Mouse (Mus musculus) subcutaneous adipose tissue, adult 2 months (tissue): ENCODE results near the gene Rab30. TPM values are rescaled to one million over a fixed set of nuclear protein-coding genes. Genes with fewer than 3 reads are reported as not detected.

Experiments
- polyA plus RNA-seq: library from polyadenylated mRNA; depleted of rRNA; stranded (reverse); fragments of >200 nt; gene quantifications from 2 replicates; pipeline ENCODE4 v1.2.3, GENCODE M21; 2012; ENCODE audit warnings: low replicate concordance; rRNA removed

Gene Rab30
- 6.3 and 7.4 TPM in 2 replicates for polyA plus RNA-seq

GRCm38 (mm10) chr7:92741152-92741860 lies at the start of gene Rab30:
Rab30 (plus strand) TSS chr7:92741603.

DNA sequence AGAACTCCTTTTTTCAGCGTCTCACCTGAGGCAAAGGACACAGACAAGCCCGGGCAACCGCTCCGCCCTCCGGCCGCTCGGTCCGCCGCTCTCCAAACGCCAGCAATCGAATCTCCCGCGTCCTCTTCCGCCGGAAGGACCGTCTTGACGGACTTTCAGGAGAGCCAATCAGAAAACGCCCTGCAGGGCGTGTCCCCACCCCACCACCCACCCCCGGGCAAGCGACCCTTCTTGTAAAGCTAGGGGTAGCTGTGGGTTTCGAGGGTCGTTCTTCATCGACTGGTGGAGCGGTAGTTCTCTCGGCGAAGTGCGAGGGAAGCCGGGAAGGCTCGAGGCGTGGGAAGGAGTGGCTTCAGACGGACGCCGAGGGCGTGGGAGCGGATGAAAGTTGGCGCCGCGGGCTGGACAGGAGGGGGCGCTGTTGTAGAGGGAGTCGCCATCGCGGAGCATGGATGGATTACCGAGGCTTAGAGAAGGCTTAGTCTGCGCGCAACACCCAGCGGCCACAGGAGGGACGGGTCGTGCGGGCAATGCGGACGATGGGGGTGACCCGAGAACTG lies 132.8 kb downstream of the Rab30 start, which contains the start of the genes Ddias and Prcp:
TSS of gene Ddias (minus strand) at position 132 of the 560 bp plus-strand sequence.
TSS of gene Prcp (plus strand) at position 355 of the 560 bp plus-strand sequence.

Other genes with a start within 250 kb of the Rab30 start
- 7.6 and 10.5 TPM in 2 replicates for gene Ccdc90b, start 180.5 kb upstream of the Rab30 start, polyA plus RNA-seq
- gene Ankrd42, start 104.5 kb upstream of the Rab30 start, polyA plus RNA-seq: 1.9 and 2.9 TPM in 2 replicates
- gene Pcf11, start 71.7 kb upstream of the Rab30 start, polyA plus RNA-seq: 11.7 and 18.3 TPM in 2 replicates
- gene Ddias, start 132.6 kb downstream of the Rab30 start, polyA plus RNA-seq: 0.09 and 0.40 TPM in 2 replicates
- gene Prcp, start 132.9 kb downstream of the Rab30 start, polyA plus RNA-seq: 29.3 and 40.7 TPM in 2 replicates